Mouse (Mus musculus) inflammation-experienced regulatory T-cells, adult 16 weeks (primary cell): Measurements from ENCODE around the gene Zfp667. TPM values are rescaled to one million over a fixed set of nuclear protein-coding genes. Genes with fewer than 3 reads are reported as not detected.

Experiments used
- polyA plus RNA-seq: library from polyadenylated mRNA; unstranded; fragments of 100-300 nt; shearing (Covaris generic); gene quantifications from one replicate; pipeline ENCODE4 v1.2.1, GENCODE M21; 2017

Zfp667 gene
- polyA plus RNA-seq: 8.0 TPM

GRCm38 (mm10) chr7:6285842-6286705 lies at the start of gene Zfp667:
Gene Zfp667, plus strand, starts transcription at chr7:6286579.

GRCm38 (mm10) chr7:6252410-6252809 lies 34.0 kb upstream of the Zfp667 start, which contains the start of gene Epp13:
Gene Epp13, plus strand, starts transcription at chr7:6252710.

DNA sequence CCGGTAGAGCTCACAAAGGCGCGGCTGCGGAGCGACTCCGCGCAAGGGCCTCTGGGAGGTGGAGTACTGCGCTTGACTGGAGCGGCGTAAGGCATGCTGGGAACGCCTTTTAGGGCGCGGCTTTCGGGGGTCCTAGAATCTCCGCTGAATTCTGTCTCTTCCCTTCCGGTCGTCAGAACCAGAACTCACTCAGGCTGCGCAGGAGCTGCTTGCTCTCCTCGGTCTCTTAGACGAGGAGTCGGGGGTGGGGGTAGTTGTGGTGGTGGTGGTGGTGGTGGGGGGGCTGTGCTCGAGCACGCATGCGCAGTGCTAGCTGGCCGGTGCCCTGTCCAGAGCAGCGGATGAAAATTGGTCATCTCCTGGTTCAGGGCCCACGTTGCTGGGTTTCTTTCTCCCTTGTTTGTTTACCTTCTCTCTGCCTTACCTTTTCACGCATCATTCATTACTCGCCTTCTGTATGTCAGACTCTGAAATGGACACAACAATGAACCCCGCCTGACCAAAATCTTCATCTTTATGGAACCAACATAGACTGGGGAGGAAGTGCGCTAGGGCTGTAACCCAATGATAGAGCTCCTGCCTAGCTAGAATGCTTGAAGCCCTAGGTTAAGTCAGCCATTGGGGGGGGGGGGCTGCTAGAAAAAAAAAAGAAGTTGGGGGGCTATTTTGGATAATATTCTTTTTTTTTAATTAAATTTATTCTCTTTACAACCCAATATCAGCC lies 45.0 kb downstream of the Zfp667 start, which contains the start of gene Zfp583:
Gene Zfp583 (minus strand): TSS at position 53 of the 724 bp plus-strand sequence.

DNA sequence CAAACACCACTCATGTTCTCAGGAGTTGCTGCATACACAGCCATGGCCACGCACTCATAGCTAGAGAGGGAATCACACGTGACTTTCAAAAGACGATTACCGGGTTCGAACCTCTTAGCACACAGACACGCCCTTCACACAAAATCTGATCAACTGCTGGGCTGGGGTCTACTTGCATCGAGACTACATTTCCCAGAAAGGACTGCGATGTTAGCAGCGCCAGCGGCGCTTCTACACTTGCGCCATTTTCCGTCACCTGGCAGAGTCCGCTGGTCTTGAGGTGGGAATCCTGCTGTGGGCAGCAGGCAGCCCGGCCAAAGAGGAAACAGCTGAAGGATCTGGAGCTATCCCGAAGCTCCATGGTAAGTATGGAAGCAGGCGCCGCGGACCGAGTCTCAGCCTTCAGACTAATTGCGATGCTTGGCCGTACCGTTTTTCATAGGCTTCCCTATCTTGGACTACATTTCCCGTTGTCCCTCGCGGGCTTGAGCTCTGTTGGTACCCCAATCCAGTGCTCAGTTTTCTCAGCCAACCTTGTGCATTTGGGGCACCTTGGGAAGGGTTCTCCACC lies 57.2 kb downstream of the Zfp667 start, which contains the start of gene Gm3854:
Gene Gm3854 (plus strand): TSS at position 259 of the 571 bp plus-strand sequence.

Other genes with a start within 250 kb of the Zfp667 start
- not detected for gene Nlrp4c, start 241.4 kb upstream of the Zfp667 start, polyA plus RNA-seq
- 30.4 TPM for gene Zfp787, start 130.6 kb upstream of the Zfp667 start, polyA plus RNA-seq
- 10.5 TPM for gene Zfp444, start 114.4 kb upstream of the Zfp667 start, polyA plus RNA-seq
- not detected for gene Galp, start 89.5 kb upstream of the Zfp667 start, polyA plus RNA-seq
- not detected for gene Zscan5b, start 64.3 kb upstream of the Zfp667 start, polyA plus RNA-seq
- not detected for gene Epp13, start 33.9 kb upstream of the Zfp667 start, polyA plus RNA-seq
- gene Zfp583, start 44.7 kb downstream of the Zfp667 start, polyA plus RNA-seq: 2.2 TPM
- 0.65 TPM for gene Gm3854, start 57.2 kb downstream of the Zfp667 start, polyA plus RNA-seq
- 5.0 TPM for gene Zfp78, start 76.7 kb downstream of the Zfp667 start, polyA plus RNA-seq
- gene Zfp28, start 96.7 kb downstream of the Zfp667 start, polyA plus RNA-seq: 18.3 TPM
- gene Smim17, start 112.1 kb downstream of the Zfp667 start, polyA plus RNA-seq: not detected
- not detected for gene Gm20715, start 123.7 kb downstream of the Zfp667 start, polyA plus RNA-seq
- gene Olfr1344, start 152.1 kb downstream of the Zfp667 start, polyA plus RNA-seq: not detected
- gene Olfr1336, start 169.6 kb downstream of the Zfp667 start, polyA plus RNA-seq: 0.04 TPM
- gene Olfr1346, start 180.5 kb downstream of the Zfp667 start, polyA plus RNA-seq: not detected
- not detected for gene Olfr5, start 200.4 kb downstream of the Zfp667 start, polyA plus RNA-seq
- not detected for gene Olfr1347, start 213.2 kb downstream of the Zfp667 start, polyA plus RNA-seq
- not detected for gene Olfr1348, start 222.2 kb downstream of the Zfp667 start, polyA plus RNA-seq
- not detected for gene Olfr1349, start 236.4 kb downstream of the Zfp667 start, polyA plus RNA-seq